Mouse (Mus musculus): ENCODE data around the gene Ntrk3. TPM values are rescaled to one million over a fixed set of nuclear protein-coding genes. Genes with fewer than 3 reads are reported as not detected.

Ntrk3 gene
- polyA plus RNA-seq, 1 experiment, result 91.5 TPM

GRCm38 (mm10) chr7:78739351-78740000 lies 1.7 kb upstream of the Ntrk3 start:
- 92% methylated on average over 8 of the region's 8 CpGs for WGBS
- no peak overlapping the region for H3K27ac ChIP-seq (ENCODE audit: insufficient read depth, low read length)
- no peak for DNase-seq
- H3K4me1 ChIP-seq (ENCODE audit: control insufficient read depth, insufficient read depth, low read length), result no peaks in the 10 kb centered on the region
- H3K27me3 ChIP-seq (ENCODE audit: control insufficient read depth, insufficient read depth, low read length), result no peaks in the 10 kb centered on the region
- TF ChIP-seq POLR2A (IDR thresholded peaks at IDR 0.05; ENCODE audit: borderline replicate concordance, insufficient read depth, low read length) (no peak), CTCF (IDR thresholded peaks at IDR 0.05; ENCODE audit: borderline replicate concordance, insufficient read depth, low read depth, low read length) (no peak)
- H3K4me3 ChIP-seq (replicated peaks; ENCODE audit: insufficient read depth, low read depth, low read length), result no peak overlapping the region

- no peaks in the 10 kb centered on the region for H3K27me3 ChIP-seq (ENCODE audit: control insufficient read depth, insufficient read depth, low read length)
- no peak overlapping the region for H3K27ac ChIP-seq (ENCODE audit: insufficient read depth, low read length)
- no peak overlapping the region for H3K4me3 ChIP-seq (replicated peaks; ENCODE audit: insufficient read depth, low read depth, low read length)
- no peak for DNase-seq
- TF ChIP-seq POLR2A (IDR thresholded peaks at IDR 0.05; ENCODE audit: borderline replicate concordance, insufficient read depth, low read length) (no peak), CTCF (IDR thresholded peaks at IDR 0.05; ENCODE audit: borderline replicate concordance, insufficient read depth, low read depth, low read length) (no peak)
- WGBS, result 96% methylated on average over 6 of the region's 6 CpGs
- H3K4me1 ChIP-seq (ENCODE audit: control insufficient read depth, insufficient read depth, low read length), result no peaks in the 10 kb centered on the region
Measured at GRCm38 (mm10) chr7:78737196-78737595, 616 bp downstream of the Ntrk3 start.

GRCm38 (mm10) chr7:78731391-78731790 lies 6.4 kb downstream of the Ntrk3 start:
- WGBS, result 79% methylated on average over 8 of the region's 8 CpGs
- no peak for TF ChIP-seq POLR2A (IDR thresholded peaks at IDR 0.05; ENCODE audit: borderline replicate concordance, insufficient read depth, low read length)
- TF ChIP-seq CTCF (IDR thresholded peaks at IDR 0.05; ENCODE audit: borderline replicate concordance, insufficient read depth, low read depth, low read length), result no peak
- DNase-seq, result no peak
- Histone ChIP-seq H3K27me3 (ENCODE audit: control insufficient read depth, insufficient read depth, low read length) (no peaks in the 10 kb centered on the region), H3K4me1 (ENCODE audit: control insufficient read depth, insufficient read depth, low read length) (no peaks in the 10 kb centered on the region), H3K27ac (ENCODE audit: insufficient read depth, low read length) (no peak overlapping the region), H3K4me3 (replicated peaks; ENCODE audit: insufficient read depth, low read depth, low read length) (no peak overlapping the region)

DNA sequence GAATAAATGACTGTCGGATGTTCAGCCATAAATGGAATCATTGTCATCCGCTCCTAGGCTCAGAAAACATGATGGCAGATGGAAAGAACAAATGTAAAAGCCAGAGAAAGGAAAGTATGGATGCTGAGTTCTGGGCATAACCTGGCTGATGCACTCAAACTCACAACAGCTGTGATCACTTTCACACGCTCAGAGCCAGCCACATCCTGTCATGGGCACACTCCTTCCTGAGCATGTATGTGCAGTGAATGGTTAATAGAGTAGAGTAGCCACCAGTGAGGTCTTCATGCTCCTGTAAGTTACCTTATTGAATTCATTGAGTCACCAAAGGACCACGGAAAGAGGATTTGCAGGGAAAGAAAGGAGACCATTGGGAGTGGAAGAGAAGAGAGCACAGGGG lies 13.2 kb downstream of the Ntrk3 start:
- WGBS, result 52% methylated on average over 4 of the region's 4 CpGs
- no peak for DNase-seq
- Histone ChIP-seq H3K27ac (ENCODE audit: insufficient read depth, low read length) (no peak overlapping the region), H3K27me3 (ENCODE audit: control insufficient read depth, insufficient read depth, low read length) (no peaks in the 10 kb centered on the region), H3K4me1 (ENCODE audit: control insufficient read depth, insufficient read depth, low read length) (no peaks in the 10 kb centered on the region), H3K4me3 (replicated peaks; ENCODE audit: insufficient read depth, low read depth, low read length) (no peak overlapping the region)
- TF ChIP-seq CTCF (IDR thresholded peaks at IDR 0.05; ENCODE audit: borderline replicate concordance, insufficient read depth, low read depth, low read length) (no peak), POLR2A (IDR thresholded peaks at IDR 0.05; ENCODE audit: borderline replicate concordance, insufficient read depth, low read length) (no peak)

DNA sequence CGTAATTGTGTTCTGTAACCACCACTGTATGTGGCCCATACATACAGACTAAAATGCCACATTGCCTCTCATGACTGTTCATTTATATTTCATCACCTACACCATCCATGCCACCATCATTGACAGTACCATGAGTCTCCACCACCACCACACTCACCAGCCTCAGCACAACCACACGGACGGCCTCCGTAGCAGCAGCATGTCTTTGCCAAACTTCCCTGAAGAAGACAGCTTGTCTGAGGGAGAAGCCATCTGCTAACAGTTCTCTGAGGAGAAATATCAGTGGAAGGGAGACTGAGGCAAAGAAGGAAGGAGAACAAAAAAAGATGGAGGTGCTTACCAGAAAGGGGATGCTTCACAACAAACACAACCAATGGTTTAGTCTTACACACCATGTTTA lies 15.8 kb downstream of the Ntrk3 start:
- Histone ChIP-seq H3K4me3 (replicated peaks; ENCODE audit: insufficient read depth, low read depth, low read length) (no peak overlapping the region), H3K27ac (ENCODE audit: insufficient read depth, low read length) (no peak overlapping the region), H3K4me1 (ENCODE audit: control insufficient read depth, insufficient read depth, low read length) (peaks cover 7% of the 10 kb centered on the region), H3K27me3 (ENCODE audit: control insufficient read depth, insufficient read depth, low read length) (no peaks in the 10 kb centered on the region)
- no peak for DNase-seq
- no peak for TF ChIP-seq POLR2A (IDR thresholded peaks at IDR 0.05; ENCODE audit: borderline replicate concordance, insufficient read depth, low read length)
- TF ChIP-seq CTCF (IDR thresholded peaks at IDR 0.05; ENCODE audit: borderline replicate concordance, insufficient read depth, low read depth, low read length), result no peak
- WGBS, result 52% methylated on average over 4 of the region's 4 CpGs

- H3K27me3 ChIP-seq (ENCODE audit: control insufficient read depth, insufficient read depth, low read length), result no peaks in the 10 kb centered on the region
- H3K4me1 ChIP-seq (ENCODE audit: control insufficient read depth, insufficient read depth, low read length), result peaks cover 7% of the 10 kb centered on the region
- H3K4me3 ChIP-seq (replicated peaks; ENCODE audit: insufficient read depth, low read depth, low read length), result no peak overlapping the region
- no peak overlapping the region for H3K27ac ChIP-seq (ENCODE audit: insufficient read depth, low read length)
- DNase-seq, result no peak
- TF ChIP-seq POLR2A (IDR thresholded peaks at IDR 0.05; ENCODE audit: borderline replicate concordance, insufficient read depth, low read length) (no peak), CTCF (IDR thresholded peaks at IDR 0.05; ENCODE audit: borderline replicate concordance, insufficient read depth, low read depth, low read length) (no peak)
- 93% methylated on average over 9 of the region's 9 CpGs for WGBS
Measured at GRCm38 (mm10) chr7:78720989-78721816, 16.6 kb downstream of the Ntrk3 start.

DNA sequence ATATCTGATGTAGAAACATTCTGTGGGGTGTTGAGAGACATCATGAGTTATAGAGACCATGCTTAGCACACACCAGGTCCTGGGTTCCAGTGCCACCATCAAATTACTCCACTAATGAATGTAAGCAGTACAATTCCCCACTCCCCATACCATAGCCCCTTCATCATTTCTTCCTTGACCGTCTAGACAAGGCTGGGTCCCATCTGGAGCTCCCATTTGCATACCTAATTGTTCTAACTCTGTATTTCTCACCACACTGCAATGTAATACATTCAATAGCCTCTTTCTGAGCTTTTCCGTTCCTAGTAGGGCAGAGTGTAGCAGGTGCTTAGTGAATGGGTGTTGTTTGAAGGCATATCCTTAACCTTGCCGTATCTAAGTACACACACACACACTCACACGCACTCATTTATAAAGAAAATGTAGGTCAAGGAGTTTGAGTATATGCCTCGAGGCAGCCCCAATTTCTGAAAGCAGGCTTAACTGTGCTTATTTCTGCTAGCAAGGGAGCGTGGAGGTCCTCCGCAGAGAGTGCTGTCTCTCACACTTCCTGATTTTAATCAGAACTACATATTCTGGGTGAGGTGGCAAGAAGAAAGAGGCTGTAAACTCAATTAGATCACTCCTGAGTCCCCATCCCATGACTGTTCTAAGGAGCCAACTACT lies 17.9 kb downstream of the Ntrk3 start:
- Histone ChIP-seq H3K4me1 (ENCODE audit: control insufficient read depth, insufficient read depth, low read length) (peaks cover 7% of the 10 kb centered on the region), H3K4me3 (replicated peaks; ENCODE audit: insufficient read depth, low read depth, low read length) (no peak overlapping the region), H3K27me3 (ENCODE audit: control insufficient read depth, insufficient read depth, low read length) (no peaks in the 10 kb centered on the region), H3K27ac (ENCODE audit: insufficient read depth, low read length) (no peak overlapping the region)
- DNase-seq, result no peak
- WGBS, result 91% methylated on average over 7 of the region's 7 CpGs
- TF ChIP-seq POLR2A (IDR thresholded peaks at IDR 0.05; ENCODE audit: borderline replicate concordance, insufficient read depth, low read length) (no peak), CTCF (IDR thresholded peaks at IDR 0.05; ENCODE audit: borderline replicate concordance, insufficient read depth, low read depth, low read length) (no peak)

All from cerebellum, adult 2 months (tissue).